Mouse (Mus musculus): Measurements from ENCODE around the gene Sema4b.
A peak's percentile ranks its signal among the peaks of the same experiment; 100 is the strongest.

Sema4b gene

GRCm38 (mm10) chr7:80197941-80198778, 11.5 kb downstream of the Sema4b start:
- DNase-seq (ENCODE audit: low read depth, low spot score): peak; percentile 93

- DNase-seq (ENCODE audit: low read depth, low spot score): no peak
Observed at GRCm38 (mm10) chr7:80198863-80199262, 12.2 kb downstream of the Sema4b start.

DNA sequence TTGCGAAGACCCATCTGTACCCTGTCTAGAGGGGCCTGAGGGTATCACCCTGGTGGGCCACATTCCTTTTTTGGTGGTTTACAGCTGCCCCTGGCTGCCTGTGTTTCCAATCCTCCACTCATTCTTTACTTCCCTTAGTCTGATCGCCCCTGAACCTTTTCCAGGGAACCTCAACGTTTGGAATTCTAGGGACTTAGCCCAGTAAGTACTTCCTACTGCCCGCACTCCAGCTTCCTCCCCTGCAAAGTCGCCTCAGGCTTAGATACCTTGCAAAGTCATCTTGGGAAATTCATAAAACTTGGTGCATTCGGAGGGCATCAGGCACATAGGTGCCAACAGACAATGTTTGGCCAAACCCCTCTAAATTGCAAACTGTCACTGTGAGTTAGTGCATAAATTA, 12.6 kb downstream of the Sema4b start:
- DNase-seq (ENCODE audit: low read depth, low spot score): no peak

DNA sequence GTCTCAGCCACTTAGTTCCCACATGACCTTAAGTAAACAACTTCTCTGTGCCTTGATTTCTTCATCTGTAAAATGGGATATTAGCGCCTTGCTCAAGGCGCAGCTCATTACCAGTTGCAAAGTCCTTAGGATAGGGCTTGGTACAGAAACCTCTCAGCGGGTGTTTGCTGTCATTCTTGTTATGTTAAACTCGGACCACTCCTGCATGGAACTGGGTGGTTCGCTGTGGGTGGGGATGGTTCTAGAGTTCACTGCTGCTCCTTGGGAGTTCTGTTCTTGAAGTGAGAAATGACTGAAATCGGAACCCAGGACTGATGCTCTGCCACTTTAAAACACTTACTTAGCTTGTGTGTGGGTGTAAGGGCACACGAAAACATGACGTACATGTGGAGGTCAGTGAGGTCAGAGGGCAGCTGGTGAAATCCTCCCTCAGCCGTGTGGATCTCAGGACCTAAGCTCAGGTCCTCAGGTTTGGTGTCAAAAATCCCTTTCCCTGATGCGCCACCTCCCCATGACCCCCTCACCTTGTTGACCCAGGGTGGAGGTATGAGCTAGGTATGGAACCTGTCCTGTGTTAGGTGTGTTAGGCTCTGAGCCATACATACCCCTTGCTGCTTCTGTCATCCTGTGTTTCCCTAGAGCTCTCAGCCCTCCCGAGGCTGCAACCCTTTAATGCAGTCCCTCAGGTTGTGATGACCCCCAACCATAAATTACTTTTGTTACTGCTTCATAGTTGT, 13.4 kb downstream of the Sema4b start:
- DNase-seq (ENCODE audit: low read depth, low spot score): peak; percentile 90

DNA sequence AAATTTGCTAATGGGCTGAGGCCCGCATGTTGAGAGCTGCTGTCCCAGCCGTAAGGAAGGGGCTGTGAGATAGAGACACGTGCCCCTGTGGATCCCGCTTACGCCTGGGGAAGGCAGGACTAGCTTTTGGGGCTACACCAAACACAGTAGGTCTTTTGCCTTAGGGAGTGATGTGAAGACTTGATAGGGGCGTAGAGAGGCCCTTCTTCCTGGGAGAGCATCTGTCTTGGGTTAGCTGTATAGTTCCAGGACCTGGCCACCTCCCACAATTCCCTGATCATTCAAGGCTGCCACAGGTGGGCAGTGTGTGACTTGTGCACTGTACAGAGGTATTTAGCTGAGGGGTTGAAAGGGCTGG, 13.9 kb downstream of the Sema4b start:
- DNase-seq (ENCODE audit: low read depth, low spot score): no peak

GRCm38 (mm10) chr7:80200963-80201539, 14.4 kb downstream of the Sema4b start:
- DNase-seq (ENCODE audit: low read depth, low spot score): no peak

- DNase-seq (ENCODE audit: low read depth, low spot score): no peak
Observed at GRCm38 (mm10) chr7:80201888-80202540, 15.4 kb downstream of the Sema4b start.

- no peak for DNase-seq (ENCODE audit: low read depth, low spot score)
Observed at GRCm38 (mm10) chr7:80202961-80203360, 16.3 kb downstream of the Sema4b start.

- DNase-seq (ENCODE audit: low read depth, low spot score): no peak
Observed at GRCm38 (mm10) chr7:80203638-80204096, 17.0 kb downstream of the Sema4b start.

DNA sequence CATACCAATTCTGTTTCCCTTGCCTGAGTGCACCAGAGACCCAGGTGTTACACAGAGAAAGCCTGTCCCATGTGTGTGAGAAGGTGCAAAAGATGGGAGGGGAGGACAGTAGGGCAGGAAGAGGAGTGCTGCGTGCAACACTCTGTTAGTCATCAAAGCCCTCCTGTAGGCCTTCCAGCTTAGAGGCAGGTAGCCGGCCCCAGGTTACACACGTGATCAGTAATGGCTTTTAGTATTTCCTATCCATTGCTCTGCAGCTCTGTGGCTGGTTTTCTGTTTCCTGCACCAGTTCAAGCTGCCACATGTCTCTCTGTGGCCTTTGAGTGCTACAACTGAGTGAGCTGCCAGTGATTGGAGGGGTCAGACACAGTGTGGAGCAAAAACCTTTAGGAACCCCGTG, 17.7 kb downstream of the Sema4b start:
- DNase-seq (ENCODE audit: low read depth, low spot score): no peak

- no peak for DNase-seq (ENCODE audit: low read depth, low spot score)
Observed at GRCm38 (mm10) chr7:80204961-80205360, 18.3 kb downstream of the Sema4b start.

GRCm38 (mm10) chr7:80205705-80206589, 19.3 kb downstream of the Sema4b start:
- DNase-seq (ENCODE audit: low read depth, low spot score): no peak

GRCm38 (mm10) chr7:80207314-80207731, 20.7 kb downstream of the Sema4b start:
- peak; percentile 91 for DNase-seq (ENCODE audit: low read depth, low spot score)

- peak; percentile 46 for DNase-seq (ENCODE audit: low read depth, low spot score)
Observed at GRCm38 (mm10) chr7:80208026-80208642, 21.5 kb downstream of the Sema4b start.

DNA sequence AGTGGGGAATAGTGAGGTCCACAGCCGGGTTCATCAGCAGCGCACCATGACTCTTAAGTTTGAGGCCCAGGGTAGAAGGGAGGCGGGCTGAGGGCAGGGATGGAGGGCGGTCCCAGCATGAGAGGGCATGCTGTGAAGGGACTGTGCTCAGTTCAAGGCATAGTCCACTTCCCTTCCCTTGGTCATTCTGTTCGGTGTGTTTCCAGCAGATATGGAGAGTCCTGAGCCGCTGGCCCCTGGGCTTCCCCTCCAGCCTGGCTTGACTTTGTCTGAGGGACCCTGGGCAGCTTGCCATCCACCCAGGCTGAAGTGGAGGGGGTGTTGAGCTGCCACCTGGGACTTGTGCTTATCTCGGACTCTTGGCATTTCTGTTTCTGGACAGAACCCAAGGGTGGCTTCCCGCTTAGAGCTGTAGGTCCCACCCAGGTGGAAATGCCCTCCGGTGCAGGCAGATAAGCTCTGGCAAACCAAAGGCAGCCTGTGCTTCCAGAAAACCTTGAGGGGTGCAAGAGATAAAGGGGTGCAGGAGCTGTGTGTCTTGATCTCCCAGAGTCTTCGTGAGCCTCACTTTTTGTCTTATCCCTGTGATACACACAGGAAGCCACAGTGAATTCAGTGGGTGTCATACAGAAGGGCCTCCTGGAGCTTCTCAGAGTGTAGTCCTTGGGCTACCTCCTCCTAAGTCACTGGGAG, 22.2 kb downstream of the Sema4b start:
- DNase-seq (ENCODE audit: low read depth, low spot score): no peak

- no peak for DNase-seq (ENCODE audit: low read depth, low spot score)
Observed at GRCm38 (mm10) chr7:80209669-80210068, 23.0 kb downstream of the Sema4b start.

GRCm38 (mm10) chr7:80210982-80211381, 24.3 kb downstream of the Sema4b start:
- no peak for DNase-seq (ENCODE audit: low read depth, low spot score)

DNA sequence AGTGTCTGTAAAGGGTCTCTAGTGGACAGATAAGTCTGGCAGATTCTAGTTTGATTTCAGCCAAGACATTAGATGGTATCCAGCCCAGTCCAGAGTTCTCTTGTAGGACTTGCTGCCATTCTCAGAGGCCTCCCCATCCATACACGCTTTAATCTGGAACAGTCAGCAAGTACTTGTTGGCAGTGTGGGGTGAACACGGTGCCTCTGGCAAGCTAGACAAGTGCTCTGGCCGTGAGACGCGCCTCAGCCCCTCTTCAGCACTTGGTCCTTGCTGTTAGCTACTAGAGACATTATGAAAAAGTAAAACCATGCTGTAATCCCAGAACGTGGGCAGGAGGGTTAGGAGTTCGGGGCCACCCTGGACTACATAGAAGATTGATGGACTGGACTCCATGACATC, 27.0 kb downstream of the Sema4b start:
- no peak for DNase-seq (ENCODE audit: low read depth, low spot score)

- DNase-seq (ENCODE audit: low read depth, low spot score): no peak
Observed at GRCm38 (mm10) chr7:80214459-80214858, 27.8 kb downstream of the Sema4b start.

GRCm38 (mm10) chr7:80215398-80215797, 28.8 kb downstream of the Sema4b start:
- DNase-seq (ENCODE audit: low read depth, low spot score): peak; percentile 90

Measured in R1 (cell line).